Mouse (Mus musculus) kidney, embryonic 14.5 days (tissue): Measurements from ENCODE around the gene Rnaseh2a. TPM values are rescaled to one million over a fixed set of nuclear protein-coding genes. Genes with fewer than 3 reads are reported as not detected.

Source experiments
- ATAC-seq: fragments of 200-750 bp; cut with Nextera tagmentation; 2 replicates; pipeline ENCODE4 v1.8.0; 2017; ENCODE audit warnings: moderate number of reproducible peaks, mild to moderate bottlenecking, moderate TSS enrichment, moderate library complexity; ENCODE audit not compliant: low FRiP score, low TSS enrichment
- H3K27ac ChIP-seq: fragments of 300-500 bp; sonication (generic); 2 replicates; pipeline ENCODE4 v1.5.1; 2014; ENCODE audit warnings: low read depth, mild to moderate bottlenecking, low read length, moderate library complexity, mixed read lengths
- H3K27me3 ChIP-seq: fragments of 300-500 bp; sonication (generic); 2 replicates; pipeline ENCODE4 v1.6.1; 2014; ENCODE audit warnings: mild to moderate bottlenecking, low read length; ENCODE audit not compliant: control insufficient read depth, insufficient read depth
- H3K36me3 ChIP-seq: fragments of 300-500 bp; sonication (generic); 2 replicates; pipeline ENCODE4 v1.6.1; 2014; ENCODE audit warnings: low read length, mixed read lengths; ENCODE audit not compliant: control insufficient read depth, insufficient read depth
- H3K4me1 ChIP-seq: fragments of 300-500 bp; sonication (generic); 2 replicates; pipeline ENCODE4 v1.6.1; 2014; ENCODE audit warnings: low read length, mixed read lengths; ENCODE audit not compliant: control insufficient read depth, insufficient read depth
- H3K4me2 ChIP-seq: fragments of 300-500 bp; sonication (generic); replicated peaks from 2 replicates; pipeline ENCODE4 v1.6.1; 2014; ENCODE audit warnings: low read depth, mild to moderate bottlenecking, low read length
- H3K4me3 ChIP-seq: fragments of 300-500 bp; sonication (generic); 2 replicates; pipeline ENCODE4 v1.5.1; 2014; ENCODE audit warnings: mild to moderate bottlenecking, low read length
- H3K9ac ChIP-seq: fragments of 300-500 bp; sonication (generic); 2 replicates; pipeline ENCODE4 v1.6.1; 2014; ENCODE audit warnings: low read depth, mild to moderate bottlenecking, low read length, moderate library complexity
- H3K9me3 ChIP-seq: fragments of 300-500 bp; sonication (generic); 2 replicates; pipeline ENCODE4 v1.6.1; 2016; ENCODE audit warnings: low read length; ENCODE audit not compliant: control insufficient read depth
- WGBS: fragments of 180-500 bp; shearing (Covaris S2); extraction: QIAGEN DNeasy Blood & Tissue Kit; methylation state at CpG from one replicate; pipeline ENCODE4 v1.1.7; 2014; 5-methylcytosine and 5-hydroxymethylcytosine counted together
- polyA plus RNA-seq: library from polyadenylated mRNA; unstranded; fragments of >200 nt; fragmentation: Nextera tagmentation; extraction: Ambion mirVana; gene quantifications from 2 replicates; pipeline ENCODE4 v1.2.1, GENCODE M21; 2014

The Rnaseh2a gene
- polyA plus RNA-seq, 1 experiment from 2014 or later: 143 TPM

GRCm38 (mm10) chr8:84945235-84945632 is 24.3 kb downstream of the Rnaseh2a start:
- Histone ChIP-seq H3K4me2 (no peak overlapping the region; the same call in 1 of the 2 replicates), H3K9ac (no peak overlapping the region), H3K27ac (no peak overlapping the region), H3K4me1 (peaks cover 7% of the 10 kb centered on the region; the same call in 1 of the 2 replicates), H3K9me3 (no peaks in the 10 kb centered on the region), H3K36me3 (no peaks in the 10 kb centered on the region), H3K27me3 (peaks cover 68% of the 10 kb centered on the region), H3K4me3 (peak overlapping the region; percentile 45)
- WGBS: 3% methylated on average over 11 of the region's 11 CpGs
- peak; percentile 10; the same call in 1 of the 2 replicates for ATAC-seq

- Histone ChIP-seq H3K36me3 (no peaks in the 10 kb centered on the region), H3K9ac (no peak overlapping the region), H3K27ac (no peak overlapping the region), H3K4me2 (no peak overlapping the region), H3K9me3 (no peaks in the 10 kb centered on the region), H3K27me3 (peaks cover 62% of the 10 kb centered on the region), H3K4me1 (peaks cover 7% of the 10 kb centered on the region; the same call in 1 of the 2 replicates), H3K4me3 (peak overlapping the region; percentile 45; the same call in 1 of the 2 replicates)
- no peak for ATAC-seq
- 2% methylated on average over 26 of the region's 26 CpGs for WGBS
Measured at GRCm38 (mm10) chr8:84944478-84945160, 24.9 kb downstream of the Rnaseh2a start.

- Histone ChIP-seq H3K27me3 (peaks cover 62% of the 10 kb centered on the region), H3K9ac (no peak overlapping the region), H3K9me3 (no peaks in the 10 kb centered on the region; the same call in 1 of the 2 replicates), H3K4me3 (no peak overlapping the region), H3K27ac (no peak overlapping the region), H3K4me1 (peaks cover 7% of the 10 kb centered on the region; the same call in 1 of the 2 replicates), H3K4me2 (no peak overlapping the region), H3K36me3 (no peaks in the 10 kb centered on the region)
- no peak for ATAC-seq
- 24% methylated on average over 4 of the region's 4 CpGs for WGBS
Measured at GRCm38 (mm10) chr8:84943699-84944098, 25.9 kb downstream of the Rnaseh2a start.

GRCm38 (mm10) chr8:84937620-84938485 is 31.7 kb downstream of the Rnaseh2a start:
- Histone ChIP-seq H3K4me3 (peak overlapping the region; percentile 46; the same call in 1 of the 2 replicates), H3K4me1 (peaks cover 9% of the 10 kb centered on the region; the same call in 1 of the 2 replicates), H3K4me2 (peak overlapping the region; percentile 65), H3K27ac (no peak overlapping the region), H3K36me3 (no peaks in the 10 kb centered on the region), H3K27me3 (peaks cover 60% of the 10 kb centered on the region), H3K9me3 (no peaks in the 10 kb centered on the region; the same call in 1 of the 2 replicates), H3K9ac (no peak overlapping the region)
- no peak for ATAC-seq
- WGBS: 71% methylated on average over 13 of the region's 13 CpGs

- Histone ChIP-seq H3K4me2 (peak within 1 kb of the TSS; percentile 65), H3K27ac (no peak within 1 kb of the TSS), H3K4me3 (peak within 1 kb of the TSS; percentile 46), H3K36me3 (no peaks in the 10 kb centered on the region), H3K4me1 (peaks cover 9% of the 10 kb centered on the region; the same call in 1 of the 2 replicates), H3K9ac (peak within 1 kb of the TSS; percentile 34; the same call in 1 of the 2 replicates), H3K9me3 (no peaks in the 10 kb centered on the region; the same call in 1 of the 2 replicates), H3K27me3 (peaks cover 57% of the 10 kb centered on the region)
- under 1% methylated on average over 47 of the region's 50 CpGs for WGBS
- peak; percentile 59 for ATAC-seq
Measured at GRCm38 (mm10) chr8:84936962-84937546, 32.5 kb downstream of the Rnaseh2a start, which contains the start of gene Mast1. Gene Mast1, minus strand, starts transcription at chr8:84937359.

- Histone ChIP-seq H3K4me2 (peak overlapping the region; percentile 65), H3K4me3 (peak overlapping the region; percentile 46), H3K9me3 (no peaks in the 10 kb centered on the region; the same call in 1 of the 2 replicates), H3K27ac (no peak overlapping the region), H3K9ac (peak overlapping the region; percentile 34; the same call in 1 of the 2 replicates), H3K4me1 (peaks cover 9% of the 10 kb centered on the region; the same call in 1 of the 2 replicates), H3K27me3 (peaks cover 60% of the 10 kb centered on the region), H3K36me3 (no peaks in the 10 kb centered on the region)
- ATAC-seq: peak; percentile 56; the same call in 1 of the 2 replicates
- WGBS: 22% methylated on average over 21 of the region's 23 CpGs
Measured at GRCm38 (mm10) chr8:84936041-84936961, 33.3 kb downstream of the Rnaseh2a start.

GRCm38 (mm10) chr8:84935489-84935888 is 34.1 kb downstream of the Rnaseh2a start:
- peaks cover 60% of the 10 kb centered on the region for H3K27me3 ChIP-seq
- H3K9me3 ChIP-seq: no peaks in the 10 kb centered on the region; the same call in 1 of the 2 replicates
- 0 out of 2 replicates have a peak, but pooled peaks have one; percentile 6 for ATAC-seq
- H3K4me3 ChIP-seq: no peak overlapping the region
- H3K4me1 ChIP-seq: peaks cover 9% of the 10 kb centered on the region; the same call in 1 of the 2 replicates
- H3K4me2 ChIP-seq: no peak overlapping the region
- no peak overlapping the region for H3K27ac ChIP-seq
- WGBS: 5% methylated on average over 14 of the region's 14 CpGs
- no peak overlapping the region for H3K9ac ChIP-seq
- no peaks in the 10 kb centered on the region for H3K36me3 ChIP-seq
